Mouse (Mus musculus) CH12.LX (cell line): Measurements from ENCODE around the gene Gm17268. TPM values are rescaled to one million over a fixed set of nuclear protein-coding genes. Genes with fewer than 3 reads are reported as not detected.
A peak's percentile ranks its signal among the peaks of the same experiment; 100 is the strongest.

Source experiments
- DNase-seq: peaks from one replicate; pipeline ENCODE4 v3.0.0-alpha.2; 2013; ENCODE audit errors: extremely low read depth
- H3K27ac ChIP-seq: 2 replicates; pipeline ENCODE4 v1.5.1; 2012; ENCODE audit warnings: low read depth, mild to moderate bottlenecking, control low read depth, moderate library complexity; ENCODE audit not compliant: insufficient read depth
- H3K27me3 ChIP-seq: replicated peaks from 2 replicates; pipeline ENCODE3; 2012; ENCODE audit warnings: inconsistent platforms
- H3K36me3 ChIP-seq, 2 experiments: replicated peaks in 1 of 2; 2 replicates each; pipeline versions ENCODE3 to v1.6.1; 2012; ENCODE audit warnings: inconsistent platforms in 1 of 2, low read length in 1 of 2, mild to moderate bottlenecking in 1 of 2, mixed read lengths in 1 of 2, moderate library complexity in 1 of 2; ENCODE audit not compliant: control insufficient read depth in 1 of 2, insufficient read depth in 1 of 2
- H3K4me1 ChIP-seq, 2 experiments: 2 replicates each; pipeline ENCODE4 v1.6.1; 2012; ENCODE audit warnings: inconsistent platforms in 1 of 2, moderate library complexity in 1 of 2; ENCODE audit not compliant: insufficient read depth in 2 of 2, control insufficient read depth in 1 of 2
- H3K4me2 ChIP-seq: 2 replicates; pipeline ENCODE4 v1.6.1; 2012; ENCODE audit warnings: low read depth, mild to moderate bottlenecking, control low read depth; ENCODE audit not compliant: poor library complexity, insufficient read depth, severe bottlenecking
- H3K4me3 ChIP-seq, 3 experiments: fragments of 150-350 bp in 1 of 3; sonication (generic) in 1 of 3; replicated peaks in 1 of 3; 2 replicates each; pipeline versions ENCODE3 to v1.5.1; 2011 to 2012; ENCODE audit warnings: low read depth in 2 of 3, low read length in 2 of 3, mild to moderate bottlenecking in 2 of 3, moderate library complexity in 2 of 3, control low read depth in 1 of 3, improper control_type of control experiment in 1 of 3, inconsistent platforms in 1 of 3, mixed read lengths in 1 of 3; ENCODE audit not compliant: poor library complexity in 1 of 3
- H3K79me2 ChIP-seq: replicated peaks from 2 replicates; pipeline ENCODE4 v1.6.1; 2012; ENCODE audit warnings: mild to moderate bottlenecking, moderate library complexity; ENCODE audit not compliant: control insufficient read depth, poor library complexity, insufficient read depth, severe bottlenecking; ENCODE audit errors: extremely low read depth
- H3K9ac ChIP-seq: 2 replicates; pipeline ENCODE4 v1.6.1; 2012; ENCODE audit warnings: low read depth, mild to moderate bottlenecking, control low read depth, moderate library complexity; ENCODE audit not compliant: insufficient read depth
- H3K9me3 ChIP-seq: replicated peaks from 2 replicates; pipeline ENCODE3; 2012; ENCODE audit warnings: low read length, inconsistent platforms, mixed read lengths
- CHD2 ChIP-seq: IDR thresholded peaks from 2 replicates; pipeline ENCODE4 v1.6.1; 2011; ENCODE audit warnings: low read length, improper control_type of control experiment
- E2F4 ChIP-seq: IDR thresholded peaks from 2 replicates; pipeline ENCODE4 v1.6.1; 2011; ENCODE audit warnings: low read depth, low read length, improper control_type of control experiment; ENCODE audit not compliant: insufficient replicate concordance
- EP300 ChIP-seq: IDR thresholded peaks from 2 replicates; pipeline ENCODE4 v1.6.1; 2011; ENCODE audit warnings: low read length, improper control_type of control experiment
- MAX ChIP-seq: IDR thresholded peaks from 2 replicates; pipeline ENCODE4 v1.6.1; 2011; ENCODE audit warnings: low read length, improper control_type of control experiment
- PAX5 ChIP-seq: IDR thresholded peaks from 2 replicates; pipeline ENCODE4 v1.6.1; 2012; ENCODE audit warnings: low read length, inconsistent platforms, mixed read lengths
- ZNF384 ChIP-seq: IDR thresholded peaks from 2 replicates; pipeline ENCODE4 v1.6.1; 2012; ENCODE audit warnings: low read depth, low read length, improper control_type of control experiment, inconsistent platforms
- dilution Hi-C: fragments of 300-500 bp; cut with MboI; formaldehyde crosslinking; loops from 2 replicates; pipeline ENCODE4 v1.14.3; 2020; ENCODE audit warnings: low sequenced_read_pairs; ENCODE audit not compliant: extremely low pct_unique_long_range_greater_than_20kb, extremely low pct_ligation_motif_present
- in situ Hi-C: fragments of 300-500 bp; cut with MboI; formaldehyde crosslinking; loops from 3 replicates; pipeline ENCODE4 v1.14.3; 2019; ENCODE audit warnings: low sequenced_read_pairs, low pct_ligation_motif_present, low pct_unique_long_range_greater_than_20kb, mixed read lengths
- polyA plus RNA-seq: library from polyadenylated mRNA; unstranded; fragments of >175 nt; gene quantifications from 2 replicates; pipeline ENCODE4 v1.2.1, GENCODE M21; 2012; ENCODE audit warnings: low read depth; ENCODE audit not compliant: insufficient read length
- total RNA-seq, 2 experiments: library from RNA; depleted of rRNA; stranded (reverse); fragments of 300-350 nt in 1 of 2; fragments of >200 nt in 1 of 2; gene quantifications; 2 replicates each; pipeline ENCODE4 v1.2.3; 2012 to 2014

The Gm17268 gene
- total and polyA plus RNA-seq, 3 experiments, result not detected

DNA sequence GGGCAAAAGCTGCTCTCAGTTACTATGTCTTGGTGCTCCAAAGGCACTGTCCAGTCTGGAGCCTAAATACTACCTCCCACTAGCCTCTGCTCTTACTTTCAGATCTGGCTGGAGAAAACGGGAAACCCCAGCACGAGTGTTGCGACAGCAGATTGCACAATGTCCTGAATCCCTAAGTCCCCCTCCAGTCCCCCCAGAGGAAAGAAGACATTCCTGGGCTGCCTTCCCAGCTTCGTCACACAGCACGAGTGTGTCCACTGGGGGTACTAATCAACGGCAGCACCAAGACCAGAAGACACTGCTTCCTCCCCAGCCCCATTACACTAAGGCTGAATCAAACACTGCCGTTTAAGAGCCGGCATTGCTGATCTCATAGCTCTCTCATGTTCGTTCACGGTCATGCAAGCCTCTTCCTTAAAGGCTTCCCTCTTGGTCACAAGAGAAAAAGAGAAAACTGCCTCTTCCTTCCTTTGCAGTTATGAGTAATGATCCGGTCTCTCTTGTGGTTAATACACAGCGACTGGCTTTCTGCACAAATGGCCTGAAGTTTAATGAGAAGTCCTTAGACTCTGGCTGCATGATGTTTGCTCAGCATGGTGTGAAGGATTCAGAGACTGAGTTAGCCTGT lies 31.5 kb downstream of the Gm17268 start:
- Histone ChIP-seq H3K79me2 (no peaks in the 10 kb centered on the region), H3K4me1 (peaks cover 8 to 31% of the 10 kb centered on the region in 2 experiments; a peak in 3 of 4 replicates), H3K9me3 (no peaks in the 10 kb centered on the region), H3K36me3 (no peaks in the 10 kb centered on the region), H3K4me2 (peak overlapping the region; percentile 33; the same call in 1 of the 2 replicates), H3K27me3 (peaks cover 14% of the 10 kb centered on the region), H3K9ac (no peak overlapping the region)
- TF ChIP-seq ZNF384 (no peak), MAX (no peak)
- TF ChIP-seq, all 38 proteins: peak for 0
- in situ Hi-C loops (no loop called here), dilution Hi-C loops (no loop called here)
- Histone ChIP-seq H3K27ac (no peak overlapping the region), H3K4me3 (no peak overlapping the region)
- no peak for DNase-seq

DNA sequence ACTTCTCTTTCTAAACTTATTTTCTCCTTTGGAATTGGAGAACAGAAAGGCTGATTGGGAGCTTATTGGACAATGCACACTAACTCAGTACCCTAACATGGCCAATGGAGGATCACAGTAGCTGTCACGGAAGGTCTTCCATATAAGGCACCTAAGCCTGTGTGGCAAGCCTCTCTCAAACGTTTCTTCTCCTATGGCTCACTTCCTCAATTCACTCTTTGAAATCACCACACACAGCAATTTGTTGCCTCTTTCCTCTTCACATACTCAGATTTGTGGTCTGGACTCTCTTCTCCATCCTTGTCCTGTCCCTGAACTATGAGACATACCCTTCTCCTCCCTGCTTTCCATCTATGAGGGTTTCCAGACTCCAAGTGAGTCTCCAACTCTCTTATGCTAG lies 33.6 kb downstream of the Gm17268 start:
- Histone ChIP-seq H3K27ac (no peak overlapping the region), H3K4me3 (no peak overlapping the region), H3K4me2 (no peak overlapping the region), H3K36me3 (no peaks in the 10 kb centered on the region), H3K79me2 (no peaks in the 10 kb centered on the region), H3K9ac (no peak overlapping the region), H3K4me1 (peaks cover 8 to 31% of the 10 kb centered on the region in 2 experiments; a peak in 3 of 4 replicates), H3K27me3 (peaks cover 13% of the 10 kb centered on the region), H3K9me3 (no peaks in the 10 kb centered on the region)
- DNase-seq, result peak; percentile 48
- dilution Hi-C loops (no loop called here), in situ Hi-C loops (no loop called here)
- TF ChIP-seq EP300 (peak; percentile 50), CHD2 (no peak)

DNA sequence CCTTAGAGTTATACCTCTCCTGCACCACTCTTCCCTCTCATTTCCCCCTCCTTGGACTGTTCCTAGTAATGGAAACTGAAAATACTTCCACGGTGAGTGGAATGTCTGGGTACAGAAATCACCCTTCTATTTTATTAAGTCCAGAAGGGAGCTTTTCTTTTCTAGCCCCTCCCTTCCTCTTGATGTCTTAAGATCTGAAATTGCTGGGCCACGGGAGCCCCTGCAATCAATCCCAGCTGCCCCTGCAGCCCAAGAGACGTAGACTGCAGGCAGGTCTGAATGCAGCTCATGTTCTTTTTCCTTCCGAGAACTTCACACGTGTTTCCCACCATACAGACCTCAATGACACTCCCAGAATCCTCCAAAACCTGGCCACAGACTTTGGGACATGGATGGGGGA lies 37.8 kb downstream of the Gm17268 start:
- in situ Hi-C loops (no loop called here), dilution Hi-C loops (no loop called here)
- no peak overlapping the region for H3K9ac ChIP-seq
- peaks cover 20% of the 10 kb centered on the region for H3K27me3 ChIP-seq
- H3K4me1 ChIP-seq, result peaks cover 6 to 12% of the 10 kb centered on the region in 2 experiments
- H3K9me3 ChIP-seq, result no peaks in the 10 kb centered on the region
- H3K27ac ChIP-seq, result no peak overlapping the region
- H3K4me2 ChIP-seq, result no peak overlapping the region
- no peak for DNase-seq
- H3K79me2 ChIP-seq, result no peaks in the 10 kb centered on the region
- no peaks in the 10 kb centered on the region for H3K36me3 ChIP-seq
- TF ChIP-seq E2F4, result no peak
- no peak for TF ChIP-seq PAX5
- no peak overlapping the region for H3K4me3 ChIP-seq

DNA sequence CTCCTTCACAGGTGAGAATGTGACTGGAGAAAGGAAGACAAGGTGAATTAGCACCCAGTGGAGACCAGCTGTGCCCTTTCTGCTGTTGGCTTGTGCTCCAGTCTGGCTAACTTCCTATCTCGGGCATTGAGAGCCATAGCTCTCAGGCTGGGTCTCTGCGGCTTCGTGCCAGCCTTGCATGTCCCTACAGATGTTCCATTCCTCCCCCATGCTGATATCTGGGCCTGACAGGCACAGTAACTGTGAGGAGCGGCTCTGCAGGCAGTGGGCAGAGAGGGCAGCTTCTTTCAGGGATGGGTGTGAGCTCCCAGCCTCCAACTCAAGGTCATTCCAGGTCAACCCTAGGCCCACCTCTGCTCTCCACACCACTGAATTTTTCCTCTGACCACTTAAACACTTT lies 38.9 kb downstream of the Gm17268 start:
- in situ Hi-C loops (loop anchor here (5.0 kb wide), 1 partner anchor 178 kb away; no protein-coding TSS in a partner anchor), dilution Hi-C loops (no loop called here)
- Histone ChIP-seq H3K27ac (no peak overlapping the region), H3K79me2 (no peaks in the 10 kb centered on the region), H3K36me3 (no peaks in the 10 kb centered on the region), H3K27me3 (peaks cover 26% of the 10 kb centered on the region), H3K9ac (no peak overlapping the region), H3K4me3 (no peak overlapping the region), H3K4me2 (no peak overlapping the region), H3K9me3 (peaks cover under 1% of the 10 kb centered on the region), H3K4me1 (peaks cover 0 to under 1% of the 10 kb centered on the region in 2 experiments; a peak in 3 of 4 replicates)
- TF ChIP-seq EP300, result no peak
- no peak for DNase-seq
